18 mouse cellular contexts compared by ENCODE assay signal in the genomic region with DNA sequence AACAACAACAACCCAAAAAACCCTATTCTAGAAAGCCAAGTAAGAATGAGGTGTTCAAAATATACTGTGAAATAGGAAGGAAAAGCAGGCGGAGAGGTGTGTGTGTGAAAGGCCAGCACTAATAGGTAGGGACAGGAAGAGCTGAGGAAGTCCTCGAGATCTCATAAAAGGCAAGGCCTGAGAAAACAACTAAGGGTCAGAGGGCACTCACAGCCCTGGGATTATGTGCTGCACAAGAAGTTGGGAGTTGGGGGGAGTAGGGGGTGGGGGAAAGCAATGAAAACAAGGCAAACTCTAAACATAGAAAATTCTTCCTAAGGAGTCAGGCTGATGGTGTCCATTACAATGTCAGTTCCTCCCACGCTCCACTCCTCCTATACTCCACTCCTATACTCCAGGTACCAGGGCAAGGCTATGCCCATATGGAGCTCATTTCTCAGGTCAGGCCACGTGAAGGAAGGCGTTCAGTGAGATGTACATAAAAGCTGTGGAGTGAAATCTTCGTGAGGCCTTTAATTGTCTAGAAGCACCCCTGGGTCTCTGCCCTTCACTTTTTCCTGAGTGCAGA. TPM values are rescaled to one million over a fixed set of nuclear protein-coding genes. Genes with fewer than 3 reads are reported as not detected.
"Had no signal": no experiment of that assay in that cellular context is flagged by ENCODE, and none has a peak within 500 bp of the region (broad histone marks: within the 10 kb centered on the region; RNA-seq: fewer than 3 reads in every experiment).

No protein-coding gene starts in this region.

- H3K4me1 ChIP-seq: intestine, embryonic 15.5 days; limb, embryonic 13.5 days; stomach, embryonic 15.5 days had no signal

- DNase-seq: kidney, adult 2 months; kidney, postnatal 4 days; lung, adult 18-20 months; lung, postnatal 36 days; midbrain, embryonic 14.5 days; retina, postnatal 1 day; right cerebral cortex, postnatal 4 days; thymus, adult 2 months; thymus, postnatal 36 days had no signal

- ATAC-seq: intestine, embryonic 15.5 days had no signal

- H3K9me3 ChIP-seq: intestine, embryonic 15.5 days; limb, embryonic 13.5 days; midbrain, embryonic 10.5 days; neural tube, embryonic 13.5 days; stomach, embryonic 15.5 days had no signal

- H3K36me3 ChIP-seq: intestine, embryonic 15.5 days; limb, embryonic 13.5 days; neural tube, embryonic 13.5 days; stomach, embryonic 15.5 days had no signal

- H3K4me2 ChIP-seq: intestine, embryonic 15.5 days; limb, embryonic 13.5 days; neural tube, embryonic 13.5 days; stomach, embryonic 15.5 days had no signal

- H3K27ac ChIP-seq: intestine, embryonic 15.5 days; layer of hippocampus, adult 2 months; limb, embryonic 13.5 days; liver, embryonic 14.5 days; midbrain, embryonic 10.5 days; neural tube, embryonic 13.5 days; stomach, embryonic 15.5 days had no signal

- H3K4me3 ChIP-seq: intestine, embryonic 15.5 days; layer of hippocampus, adult 2 months; limb, embryonic 13.5 days; midbrain, embryonic 10.5 days; myocyte; neural tube, embryonic 13.5 days; stomach, embryonic 15.5 days had no signal

- H3K9ac ChIP-seq: intestine, embryonic 15.5 days; limb, embryonic 13.5 days; liver, embryonic 14.5 days; neural tube, embryonic 13.5 days; stomach, embryonic 15.5 days had no signal

- H3K27me3 ChIP-seq: intestine, embryonic 15.5 days; limb, embryonic 13.5 days; neural tube, embryonic 13.5 days; stomach, embryonic 15.5 days had no signal

RNA-seq across cellular contexts. Expression of gene Gldc, which starts 25.9 kb away (rescaled TPM):
- polyA plus RNA-seq: spleen, adult 2 months had no signal
